Mouse (Mus musculus) MEL (cell line): Measurements from ENCODE around the gene Vars. TPM values are rescaled to one million over a fixed set of nuclear protein-coding genes. Genes with fewer than 3 reads are reported as not detected.

ENCODE experiments used
- DNase-seq: peaks from one replicate; pipeline ENCODE4 v3.0.0; 2011; ENCODE audit warnings: low read depth, low spot score
- H3K27ac ChIP-seq: 2 replicates; pipeline ENCODE4 v1.5.1; 2012; ENCODE audit warnings: low read depth, mild to moderate bottlenecking, control low read depth, low read length, moderate library complexity; ENCODE audit not compliant: control insufficient read depth
- H3K27me3 ChIP-seq, 2 experiments: fragments of 150-350 bp in 1 of 2; sonication (generic) in 1 of 2; 2 replicates each; pipeline ENCODE4 v1.6.1; 2012; ENCODE audit warnings: low read length in 2 of 2, mild to moderate bottlenecking in 2 of 2, improper control_type of control experiment in 1 of 2, moderate library complexity in 1 of 2; ENCODE audit not compliant: insufficient read depth in 2 of 2, control insufficient read depth in 1 of 2
- H3K36me3 ChIP-seq, 2 experiments: 2 replicates each; pipeline ENCODE4 v1.6.1; 2012 to 2014; ENCODE audit warnings: low read length in 2 of 2, improper control_type of control experiment in 1 of 2, inconsistent platforms in 1 of 2, mild to moderate bottlenecking in 1 of 2; ENCODE audit not compliant: insufficient read depth in 2 of 2, control insufficient read depth in 1 of 2
- H3K4me1 ChIP-seq, 2 experiments: fragments of 150-350 bp in 1 of 2; sonication (generic) in 1 of 2; 2 replicates each; pipeline ENCODE4 v1.6.1; 2012; ENCODE audit warnings: low read length in 2 of 2, improper control_type of control experiment in 1 of 2, mild to moderate bottlenecking in 1 of 2; ENCODE audit not compliant: insufficient read depth in 2 of 2, control insufficient read depth in 1 of 2
- H3K4me3 ChIP-seq, 2 experiments: fragments of 150-350 bp in 1 of 2; sonication (generic) in 1 of 2; 2 replicates each; pipeline ENCODE4 v1.5.1; 2012; ENCODE audit warnings: low read depth in 2 of 2, low read length in 2 of 2, mild to moderate bottlenecking in 2 of 2, moderate library complexity in 2 of 2, control low read depth in 1 of 2, improper control_type of control experiment in 1 of 2; ENCODE audit not compliant: control insufficient read depth in 1 of 2, insufficient read depth in 1 of 2
- H3K79me2 ChIP-seq: 2 replicates; pipeline ENCODE4 v1.6.1; 2012; ENCODE audit warnings: mild to moderate bottlenecking, low read length, moderate library complexity; ENCODE audit not compliant: control insufficient read depth, poor library complexity, insufficient read depth
- H3K9ac ChIP-seq: 2 replicates; pipeline ENCODE4 v1.6.1; 2012; ENCODE audit warnings: low read depth, mild to moderate bottlenecking, control low read depth, low read length, moderate library complexity; ENCODE audit not compliant: control insufficient read depth, poor library complexity, severe bottlenecking
- H3K9me3 ChIP-seq: fragments of 150-350 bp; sonication (generic); replicated peaks from 2 replicates; pipeline ENCODE4 v1.6.1; 2012; ENCODE audit warnings: mild to moderate bottlenecking, low read length, improper control_type of control experiment, moderate library complexity; ENCODE audit not compliant: insufficient read depth
- BHLHE40 ChIP-seq: IDR thresholded peaks from 2 replicates; pipeline ENCODE4 v1.6.1; 2012; ENCODE audit warnings: low read depth, mild to moderate bottlenecking, inconsistent platforms, low read length, improper control_type of control experiment, borderline replicate concordance
- CHD1 ChIP-seq: IDR thresholded peaks from 2 replicates; pipeline ENCODE4 v1.6.1; 2012; ENCODE audit warnings: low read depth, mild to moderate bottlenecking, inconsistent platforms, low read length, improper control_type of control experiment
- CTCF ChIP-seq, 3 experiments: IDR thresholded peaks in 2 of 3; conservative IDR thresholded peaks in 1 of 3; 2 replicates each; pipeline ENCODE4 v1.5.1; 2011 to 2012; ENCODE audit warnings: low read length in 3 of 3, low read depth in 2 of 3, mild to moderate bottlenecking in 2 of 3, improper control_type of control experiment in 1 of 3, inconsistent platforms in 1 of 3, mixed read lengths in 1 of 3, moderate library complexity in 1 of 3; ENCODE audit not compliant: control insufficient read depth in 1 of 3, insufficient read depth in 1 of 3, poor library complexity in 1 of 3, severe bottlenecking in 1 of 3
- E2F4 ChIP-seq: IDR thresholded peaks from 2 replicates; pipeline ENCODE4 v1.6.1; 2011; ENCODE audit warnings: low read depth, low read length, improper control_type of control experiment, borderline replicate concordance
- ELF1 ChIP-seq: IDR thresholded peaks from 2 replicates; pipeline ENCODE4 v1.6.1; 2014; ENCODE audit warnings: low read depth, mild to moderate bottlenecking, inconsistent platforms, low read length, improper control_type of control experiment, moderate library complexity
- EP300 ChIP-seq, 2 experiments: IDR thresholded peaks; 2 replicates each; pipeline ENCODE4 v1.6.1; 2011; ENCODE audit warnings: improper control_type of control experiment in 2 of 2, low read length in 2 of 2, low read depth in 1 of 2, mild to moderate bottlenecking in 1 of 2
- ETS1 ChIP-seq: IDR thresholded peaks from 2 replicates; pipeline ENCODE4 v1.6.1; 2012; ENCODE audit warnings: low read depth, mild to moderate bottlenecking, inconsistent platforms, low read length, improper control_type of control experiment, moderate library complexity
- GATA1 ChIP-seq: IDR thresholded peaks from 2 replicates; pipeline ENCODE4 v1.6.1; 2011; ENCODE audit warnings: low read depth, low read length, improper control_type of control experiment
- HCFC1 ChIP-seq: IDR thresholded peaks from 2 replicates; pipeline ENCODE4 v1.6.1; 2012; ENCODE audit warnings: low read depth, mild to moderate bottlenecking, inconsistent platforms, low read length, improper control_type of control experiment, moderate library complexity
- JUND ChIP-seq: IDR thresholded peaks from 2 replicates; pipeline ENCODE4 v1.6.1; 2011; ENCODE audit warnings: low read depth, mild to moderate bottlenecking, improper control_type of control experiment, low read length
- MAFK ChIP-seq: IDR thresholded peaks from 2 replicates; pipeline ENCODE4 v1.6.1; 2011; ENCODE audit warnings: low read depth, mild to moderate bottlenecking, low read length, improper control_type of control experiment, borderline replicate concordance
- MAX ChIP-seq: IDR thresholded peaks from 2 replicates; pipeline ENCODE4 v1.6.1; 2011; ENCODE audit warnings: low read length, improper control_type of control experiment
- MAZ ChIP-seq: IDR thresholded peaks from 2 replicates; pipeline ENCODE4 v1.6.1; 2012; ENCODE audit warnings: low read depth, mild to moderate bottlenecking, inconsistent platforms, low read length, improper control_type of control experiment
- MEF2A ChIP-seq: IDR thresholded peaks from 2 replicates; pipeline ENCODE4 v1.6.1; 2014; ENCODE audit warnings: low read depth, mild to moderate bottlenecking, inconsistent platforms, low read length, improper control_type of control experiment; ENCODE audit not compliant: poor library complexity, insufficient replicate concordance, severe bottlenecking; ENCODE audit errors: extremely low read depth
- MXI1 ChIP-seq: IDR thresholded peaks from 2 replicates; pipeline ENCODE4 v1.6.1; 2011; ENCODE audit warnings: mild to moderate bottlenecking, low read depth, low read length, improper control_type of control experiment
- MYB ChIP-seq: IDR thresholded peaks from 2 replicates; pipeline ENCODE4 v1.6.1; 2011; ENCODE audit warnings: mild to moderate bottlenecking, low read depth, low read length, improper control_type of control experiment
- NELFE ChIP-seq: IDR thresholded peaks from 2 replicates; pipeline ENCODE4 v1.6.1; 2011; ENCODE audit warnings: low read depth, low read length, improper control_type of control experiment
- NRF1 ChIP-seq: IDR thresholded peaks from 2 replicates; pipeline ENCODE4 v1.6.1; 2014; ENCODE audit warnings: low read depth, mild to moderate bottlenecking, inconsistent platforms, low read length, improper control_type of control experiment, moderate library complexity; ENCODE audit not compliant: poor library complexity, insufficient read depth, severe bottlenecking
- POLR2A ChIP-seq, 2 experiments: IDR thresholded peaks; 2 replicates each; pipeline ENCODE4 v1.6.1; 2011 to 2012; ENCODE audit warnings: low read length in 2 of 2, mild to moderate bottlenecking in 2 of 2, control low read depth in 1 of 2, improper control_type of control experiment in 1 of 2, low read depth in 1 of 2, moderate library complexity in 1 of 2; ENCODE audit not compliant: control insufficient read depth in 1 of 2, insufficient read depth in 1 of 2, poor library complexity in 1 of 2
- POLR2AphosphoS2 ChIP-seq: IDR thresholded peaks from 2 replicates; pipeline ENCODE4 v1.6.1; 2011; ENCODE audit warnings: low read length, improper control_type of control experiment
- POLR2AphosphoS5 ChIP-seq: IDR thresholded peaks from 2 replicates; pipeline ENCODE4 v1.6.1; 2012; ENCODE audit warnings: low read depth, borderline replicate concordance, mild to moderate bottlenecking, inconsistent platforms, low read length, moderate library complexity, mixed read lengths
- RAD21 ChIP-seq: IDR thresholded peaks from 2 replicates; pipeline ENCODE4 v1.6.1; 2011; ENCODE audit warnings: mild to moderate bottlenecking, low read depth, low read length, improper control_type of control experiment
- RCOR1 ChIP-seq: IDR thresholded peaks from 2 replicates; pipeline ENCODE4 v1.6.1; 2012; ENCODE audit warnings: low read depth, mild to moderate bottlenecking, inconsistent platforms, low read length, improper control_type of control experiment
- SIN3A ChIP-seq: IDR thresholded peaks from 2 replicates; pipeline ENCODE4 v1.6.1; 2012; ENCODE audit warnings: low read length, improper control_type of control experiment, inconsistent platforms
- SMC3 ChIP-seq: IDR thresholded peaks from 2 replicates; pipeline ENCODE4 v1.6.1; 2011; ENCODE audit warnings: low read depth, low read length, improper control_type of control experiment
- TAL1 ChIP-seq: IDR thresholded peaks from 2 replicates; pipeline ENCODE4 v1.6.1; 2012; ENCODE audit warnings: mild to moderate bottlenecking, inconsistent platforms, low read length, moderate library complexity, mixed read lengths
- TCF12 ChIP-seq: IDR thresholded peaks from 2 replicates; pipeline ENCODE4 v1.6.1; 2014; ENCODE audit warnings: low read depth, mild to moderate bottlenecking, inconsistent platforms, low read length, improper control_type of control experiment, moderate library complexity
- UBTF ChIP-seq: IDR thresholded peaks from 2 replicates; pipeline ENCODE4 v1.6.1; 2012; ENCODE audit warnings: low read depth, mild to moderate bottlenecking, inconsistent platforms, low read length, improper control_type of control experiment, moderate library complexity, borderline replicate concordance; ENCODE audit not compliant: insufficient read depth
- USF1 ChIP-seq: IDR thresholded peaks from 2 replicates; pipeline ENCODE4 v1.6.1; 2014; ENCODE audit warnings: low read depth, mild to moderate bottlenecking, inconsistent platforms, low read length, improper control_type of control experiment, moderate library complexity
- USF2 ChIP-seq, 2 experiments: IDR thresholded peaks; 2 replicates each; pipeline ENCODE4 v1.6.1; 2011 to 2012; ENCODE audit warnings: improper control_type of control experiment in 2 of 2, low read length in 2 of 2, borderline replicate concordance in 1 of 2, inconsistent platforms in 1 of 2, low read depth in 1 of 2, mild to moderate bottlenecking in 1 of 2; ENCODE audit not compliant: insufficient read depth in 1 of 2
- ZC3H11A ChIP-seq: IDR thresholded peaks from 2 replicates; pipeline ENCODE4 v1.6.1; 2012; ENCODE audit warnings: low read depth, mild to moderate bottlenecking, inconsistent platforms, low read length, improper control_type of control experiment
- ZKSCAN1 ChIP-seq: IDR thresholded peaks from 2 replicates; pipeline ENCODE4 v1.6.1; 2012; ENCODE audit warnings: low read depth, mild to moderate bottlenecking, inconsistent platforms, low read length, improper control_type of control experiment, moderate library complexity
- ZMIZ1 ChIP-seq: IDR thresholded peaks from 2 replicates; pipeline ENCODE4 v1.6.1; 2012; ENCODE audit warnings: low read depth, mild to moderate bottlenecking, inconsistent platforms, low read length, improper control_type of control experiment, moderate library complexity
- ZNF384 ChIP-seq: IDR thresholded peaks from 2 replicates; pipeline ENCODE4 v1.6.1; 2012; ENCODE audit warnings: low read depth, mild to moderate bottlenecking, inconsistent platforms, low read length, improper control_type of control experiment
- polyA plus RNA-seq, 2 experiments: library from polyadenylated mRNA; stranded (reverse) in 1 of 2; unstranded in 1 of 2; fragments of >175 nt in 1 of 2; fragments of >200 nt in 1 of 2; gene quantifications; 2 replicates each; pipeline versions ENCODE4 v1.2.1 to v1.2.4; 2012; ENCODE audit warnings: low replicate concordance in 2 of 2, low read depth in 1 of 2; ENCODE audit not compliant: insufficient read length in 2 of 2, insufficient read depth in 1 of 2, missing spikeins in 1 of 2
- total RNA-seq: library from RNA; depleted of rRNA; stranded (reverse); fragments of 300-350 nt; gene quantifications from 2 replicates; pipeline ENCODE4 v1.2.3, GENCODE M21; 2012

Gene Vars
- total and polyA plus RNA-seq, 3 experiments: 149 to 251 TPM; not detected in 1

DNA sequence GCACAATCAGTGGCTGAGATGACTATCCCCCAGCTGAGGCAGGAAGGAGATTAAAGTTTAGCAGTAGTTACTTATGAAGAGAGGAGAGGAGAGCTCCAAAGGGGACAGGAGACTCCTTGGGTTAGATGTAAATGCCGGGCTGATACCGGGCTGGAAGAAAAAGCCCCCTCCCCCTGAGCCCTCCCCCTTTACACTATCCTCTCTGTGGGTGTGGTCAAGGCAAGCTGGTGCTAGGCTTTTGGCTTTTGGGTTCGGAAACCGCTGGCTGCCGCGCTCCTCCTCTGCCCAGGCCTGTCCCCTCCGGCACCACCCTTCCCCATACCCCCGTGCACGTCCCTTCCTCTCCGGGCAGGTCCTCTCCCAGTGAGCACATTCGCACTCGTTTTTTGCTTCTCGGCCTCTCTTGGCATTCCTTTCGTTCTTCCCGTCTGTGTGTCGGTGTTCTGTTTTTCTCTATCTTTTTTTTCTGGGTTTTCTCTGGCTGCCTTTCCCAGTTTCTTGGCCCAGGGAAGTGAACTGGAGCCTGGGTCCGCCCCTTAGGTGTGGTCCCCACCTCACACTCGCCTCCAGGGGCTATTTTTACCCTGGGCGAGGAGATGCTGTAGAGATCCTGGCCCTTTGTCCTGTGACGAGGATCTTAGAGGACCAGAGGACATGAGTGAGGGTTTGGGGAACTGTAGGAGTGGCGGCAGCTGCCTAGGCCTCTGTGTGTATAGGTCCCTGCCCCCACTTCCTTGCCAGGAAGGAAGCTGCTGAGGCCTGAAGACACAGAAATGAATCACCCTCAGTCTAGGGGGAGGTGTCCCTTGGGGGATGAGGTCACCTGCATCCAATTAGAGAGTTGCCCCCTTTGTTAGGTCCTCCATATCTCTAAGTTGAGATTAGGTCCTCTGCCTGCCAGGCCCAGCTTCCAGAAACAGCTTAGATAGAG lies 50.6 kb downstream of the Vars start:
- DNase-seq: peak; percentile 98
- H3K9ac ChIP-seq: peak overlapping the region; percentile 90
- H3K36me3 ChIP-seq: peaks cover 8 to 27% of the 10 kb centered on the region in 2 experiments
- no peaks in the 10 kb centered on the region for H3K9me3 ChIP-seq
- H3K4me1 ChIP-seq: peaks cover 0 to 26% of the 10 kb centered on the region in 2 experiments; a peak in 2 of 4 replicates
- H3K79me2 ChIP-seq: peaks cover 42% of the 10 kb centered on the region
- H3K27me3 ChIP-seq: no peaks in the 10 kb centered on the region
- peak overlapping the region; percentile 76 to 87 for H3K4me3 ChIP-seq
- H3K27ac ChIP-seq: peak overlapping the region; percentile 97
- no peak for TF ChIP-seq USF2 (IDR thresholded peaks at IDR 0.05; ENCODE audit: borderline replicate concordance in 1 of 2, insufficient read depth in 1 of 2, low read depth in 1 of 2, low read length in 2 of 2)
- TF ChIP-seq USF1: no peak
- TF ChIP-seq ZC3H11A: 0 out of 2 replicates have a peak, but pooled peaks have one; percentile 16
- no peak; the same call in 1 of the 2 replicates for TF ChIP-seq BHLHE40
- TF ChIP-seq ETS1: peak; percentile 98
- no peak for TF ChIP-seq MAX
- TF ChIP-seq RCOR1: no peak
- no peak for TF ChIP-seq RAD21
- peak; percentile 67; the same call in 1 of the 2 replicates for TF ChIP-seq JUND
- TF ChIP-seq HCFC1: peak; percentile 78
- TF ChIP-seq CHD1: peak; percentile 96
- peak; percentile 74 for TF ChIP-seq ZNF384
- peak; percentile 87 for TF ChIP-seq SIN3A
- no peak for TF ChIP-seq TAL1
- no peak for TF ChIP-seq NRF1
- 0 out of 2 replicates have a peak, but pooled peaks have one; percentile 54 for TF ChIP-seq MAFK
- TF ChIP-seq ZMIZ1: peak; percentile 82
- peak; percentile 67 for TF ChIP-seq GATA1
- TF ChIP-seq EP300 (IDR thresholded peaks at IDR 0.05; ENCODE audit: low read depth in 1 of 2, low read length in 2 of 2): peak; percentile 10 to 60; a peak in 2 of 4 replicates
- TF ChIP-seq MYB: 0 out of 2 replicates have a peak, but pooled peaks have one; percentile 16
- no peak; the same call in 1 of the 2 replicates for TF ChIP-seq TCF12
- no peak; the same call in 1 of the 2 replicates for TF ChIP-seq POLR2AphosphoS2
- TF ChIP-seq SMC3: no peak; the same call in 1 of the 2 replicates
- no peak for TF ChIP-seq UBTF
- no peak for TF ChIP-seq MAZ
- TF ChIP-seq POLR2AphosphoS5: no peak
- TF ChIP-seq POLR2A (IDR thresholded peaks at IDR 0.05; ENCODE audit: control insufficient read depth in 1 of 2, insufficient read depth in 1 of 2, low read depth in 1 of 2, low read length in 2 of 2, poor library complexity in 1 of 2): peak; percentile 74 to 80
- peak; percentile 87 for TF ChIP-seq NELFE
- no peak for TF ChIP-seq CTCF (IDR thresholded peaks at IDR 0.05 in 2 of 3, conservative IDR thresholded peaks at IDR 0.05 in 1 of 3; ENCODE audit: control insufficient read depth in 1 of 3, insufficient read depth in 1 of 3, low read depth in 2 of 3, low read length in 3 of 3, poor library complexity in 1 of 3, severe bottlenecking in 1 of 3)
- TF ChIP-seq MXI1: peak; percentile 62; the same call in 1 of the 2 replicates
- TF ChIP-seq ZKSCAN1: no peak
- no peak for TF ChIP-seq MEF2A
- TF ChIP-seq ELF1: peak; percentile 55
- TF ChIP-seq E2F4: 0 out of 2 replicates have a peak, but pooled peaks have one; percentile 28
